Comparison of ENCODE assay signal across 10 mouse cellular contexts in genomic region chr12:51117436-51118020, GRCm38 (mm10).
DNase-seq lines count a peak whose midpoint lies in the region; ATAC-seq and TF ChIP-seq lines count a peak whose summit lies in the region.
"Had no signal": no experiment of that assay in that cellular context is flagged by ENCODE, and none has a peak within 500 bp of the region (broad histone marks: within the 10 kb centered on the region; RNA-seq: fewer than 3 reads in every experiment).

No protein-coding gene starts in this region.

- peak overlapping the region; percentile 58 for H3K27ac ChIP-seq in heart, embryonic 15.5 days
- no peak overlapping the region for H3K27ac ChIP-seq in heart, embryonic 10.5 days
- peak overlapping the region; percentile 73; the same call in 1 of the 2 replicates for H3K27ac ChIP-seq in embryonic facial prominence, embryonic 15.5 days (replicated peaks)
- H3K27ac ChIP-seq in hindbrain, postnatal 0 days: peak overlapping the region; percentile 71
- H3K27ac ChIP-seq in gastrocnemius, adult 2 months: no peak overlapping the region
- H3K27ac ChIP-seq: lung, embryonic 15.5 days had no signal

- no peak for DNase-seq in heart, embryonic 10.5 days (ENCODE audit: low spot score)
- DNase-seq in layer of hippocampus, postnatal 10 days (ENCODE audit: low spot score in 2 of 2): peak; percentile 42 to 49
- no peak for DNase-seq in layer of hippocampus, adult 18-20 months (ENCODE audit: low spot score in 2 of 2)
- DNase-seq in hindbrain, postnatal 0 days (ENCODE audit: low spot score): no peak
- DNase-seq in gastrocnemius, adult 2 months: no peak

- ATAC-seq in heart, embryonic 15.5 days (replicated peaks; ENCODE audit: insufficient number of reproducible peaks, insufficient read depth, low FRiP score, low read depth): peak; percentile 87
- ATAC-seq in embryonic facial prominence, embryonic 15.5 days (ENCODE audit: insufficient number of reproducible peaks, low FRiP score, low TSS enrichment, low read depth): peak; percentile 29; the same call in 1 of the 2 replicates
- peak; percentile 90 for ATAC-seq in hindbrain, postnatal 0 days
- no peak for ATAC-seq in megakaryocyte progenitor cell, adult 5-6 weeks (replicated peaks; ENCODE audit: poor library complexity)

- H3K4me2 ChIP-seq in heart, embryonic 15.5 days: peak overlapping the region; percentile 4
- 0 out of 2 replicates have a peak overlapping the region, but pooled peaks have one; percentile 19 for H3K4me2 ChIP-seq in embryonic facial prominence, embryonic 15.5 days (replicated peaks)
- H3K4me2 ChIP-seq in hindbrain, postnatal 0 days (ENCODE audit: low read depth, low read length): peak overlapping the region; percentile 37
- H3K4me2 ChIP-seq: lung, embryonic 15.5 days had no signal

- H3K4me1 ChIP-seq in heart, embryonic 15.5 days (replicated peaks): peaks cover 5% of the 10 kb centered on the region; the same call in 1 of the 2 replicates
- no peaks in the 10 kb centered on the region; the same call in 1 of the 2 replicates for H3K4me1 ChIP-seq in heart, embryonic 10.5 days
- peaks cover 10% of the 10 kb centered on the region; the same call in 1 of the 2 replicates for H3K4me1 ChIP-seq in embryonic facial prominence, embryonic 15.5 days
- no peaks in the 10 kb centered on the region for H3K4me1 ChIP-seq in hindbrain, postnatal 0 days (ENCODE audit: insufficient read depth, low read length)
- H3K4me1 ChIP-seq: lung, embryonic 15.5 days had no signal

- no peaks in the 10 kb centered on the region for H3K9me3 ChIP-seq in heart, embryonic 15.5 days (replicated peaks)
- H3K9me3 ChIP-seq in heart, embryonic 10.5 days: no peaks in the 10 kb centered on the region
- H3K9me3 ChIP-seq in embryonic facial prominence, embryonic 15.5 days (replicated peaks): no peaks in the 10 kb centered on the region
- no peaks in the 10 kb centered on the region for H3K9me3 ChIP-seq in hindbrain, postnatal 0 days (ENCODE audit: low read length)
- H3K9me3 ChIP-seq: lung, embryonic 15.5 days had no signal

- no peak for TF ChIP-seq CTCF in hindbrain, postnatal 0 days (IDR thresholded peaks at IDR 0.05; ENCODE audit: low read depth)
- no peak for TF ChIP-seq CTCF in gastrocnemius, adult 2 months (IDR thresholded peaks at IDR 0.05)

- H3K36me3 ChIP-seq in heart, embryonic 15.5 days: no peaks in the 10 kb centered on the region
- no peaks in the 10 kb centered on the region for H3K36me3 ChIP-seq in heart, embryonic 10.5 days
- H3K36me3 ChIP-seq in embryonic facial prominence, embryonic 15.5 days: no peaks in the 10 kb centered on the region
- H3K36me3 ChIP-seq in hindbrain, postnatal 0 days (ENCODE audit: insufficient read depth, low read length): no peaks in the 10 kb centered on the region
- H3K36me3 ChIP-seq: lung, embryonic 15.5 days had no signal

- WGBS in heart, embryonic 15.5 days: 58% methylated on average over 8 of the region's 8 CpGs
- 84% methylated on average over 8 of the region's 8 CpGs for WGBS in heart, embryonic 10.5 days
- 64% methylated on average over 8 of the region's 8 CpGs for WGBS in embryonic facial prominence, embryonic 15.5 days
- WGBS in hindbrain, postnatal 0 days: 40% methylated on average over 8 of the region's 8 CpGs

- no peak overlapping the region for H3K4me3 ChIP-seq in heart, embryonic 15.5 days
- H3K4me3 ChIP-seq in heart, embryonic 10.5 days: no peak overlapping the region
- H3K4me3 ChIP-seq in embryonic facial prominence, embryonic 15.5 days (replicated peaks): no peak overlapping the region
- H3K4me3 ChIP-seq in hindbrain, postnatal 0 days (ENCODE audit: low read length): no peak overlapping the region
- no peak overlapping the region for H3K4me3 ChIP-seq in gastrocnemius, adult 2 months
- H3K4me3 ChIP-seq: erythroblast, embryonic 14.5 days; lung, embryonic 15.5 days had no signal

- intact Hi-C loops in gastrocnemius, adult 2 months (cut with DNase I): no loop called here

- H3K27me3 ChIP-seq in heart, embryonic 15.5 days: no peaks in the 10 kb centered on the region
- no peaks in the 10 kb centered on the region for H3K27me3 ChIP-seq in heart, embryonic 10.5 days (ENCODE audit: insufficient read depth, poor library complexity, severe bottlenecking)
- H3K27me3 ChIP-seq in embryonic facial prominence, embryonic 15.5 days: no peaks in the 10 kb centered on the region
- H3K27me3 ChIP-seq in hindbrain, postnatal 0 days (ENCODE audit: insufficient read depth, low read length): no peaks in the 10 kb centered on the region
- H3K27me3 ChIP-seq: lung, embryonic 15.5 days had no signal

- no peak overlapping the region for H3K9ac ChIP-seq in heart, embryonic 15.5 days
- no peak overlapping the region for H3K9ac ChIP-seq in embryonic facial prominence, embryonic 15.5 days
- H3K9ac ChIP-seq in hindbrain, postnatal 0 days (replicated peaks; ENCODE audit: low read length): no peak overlapping the region
- H3K9ac ChIP-seq: lung, embryonic 15.5 days had no signal

Comparison
In these comparisons a context has a peak if more than half of its experiments do, and no peak if none do; other contexts are left out.
1. H3K27ac ChIP-seq: peak in heart, embryonic 15.5 days (single experiment), embryonic facial prominence, embryonic 15.5 days (single experiment) and hindbrain, postnatal 0 days (single experiment); none in heart, embryonic 10.5 days (single experiment) and gastrocnemius, adult 2 months (single experiment).
2. DNase-seq: peak in layer of hippocampus, postnatal 10 days (2 of 2); none in heart, embryonic 10.5 days (single experiment), layer of hippocampus, adult 18-20 months (0 of 2), hindbrain, postnatal 0 days (single experiment) and gastrocnemius, adult 2 months (single experiment).
3. Peak in every context shown above with its lines, with median percentiles within 50 percentile points of each other: H3K4me2 ChIP-seq.